Mouse (Mus musculus) heart, adult 2 months (tissue): ENCODE measurements around the gene Rpp25. TPM values are rescaled to one million over a fixed set of nuclear protein-coding genes. Genes with fewer than 3 reads are reported as not detected.

Source experiments
- DNase-seq, 2 experiments: peaks; one replicate each; pipeline ENCODE4 v3.0.0; 2021
- H3K27ac ChIP-seq: fragments of 200-600 bp; 2 replicates; pipeline ENCODE4 v1.8.1; 2022
- H3K27me3 ChIP-seq: fragments of 200-500 bp; 2 replicates; pipeline ENCODE4 v1.6.1; 2012; ENCODE audit warnings: mild to moderate bottlenecking, low read length, inconsistent platforms, mixed read lengths; ENCODE audit not compliant: control insufficient read depth, insufficient read depth
- H3K36me3 ChIP-seq: fragments of 200-500 bp; 2 replicates; pipeline ENCODE4 v1.6.1; 2012; ENCODE audit warnings: low read length, inconsistent platforms; ENCODE audit not compliant: control insufficient read depth, insufficient read depth
- H3K4me1 ChIP-seq: fragments of 200-500 bp; 2 replicates; pipeline ENCODE4 v1.6.1; 2011; ENCODE audit warnings: low read length; ENCODE audit not compliant: control insufficient read depth, insufficient read depth
- H3K4me3 ChIP-seq: fragments of 200-600 bp; 2 replicates; pipeline ENCODE4 v1.8.1; 2022
- H3K79me2 ChIP-seq: fragments of 200-500 bp; replicated peaks from 2 replicates; pipeline ENCODE4 v1.6.1; 2012; ENCODE audit warnings: mild to moderate bottlenecking, inconsistent platforms, low read length, moderate library complexity, mixed read lengths; ENCODE audit not compliant: control insufficient read depth, insufficient read depth
- H3K9ac ChIP-seq: fragments of 200-500 bp; 2 replicates; pipeline ENCODE4 v1.6.1; 2012; ENCODE audit warnings: low read depth, mild to moderate bottlenecking, control low read depth, inconsistent platforms, low read length, mixed read lengths
- CTCF ChIP-seq: fragments of 200-600 bp; IDR thresholded peaks from 2 replicates; pipeline ENCODE4 v1.8.1; 2022; ENCODE audit warnings: antibody characterized with exemption, mild to moderate bottlenecking, moderate library complexity
- EP300 ChIP-seq: fragments of 200-500 bp; IDR thresholded peaks from 2 replicates; pipeline ENCODE4 v1.6.1; 2011; ENCODE audit warnings: low read depth, low read length, control low read depth; ENCODE audit not compliant: insufficient read depth
- POLR2A ChIP-seq: fragments of 200-500 bp; IDR thresholded peaks from 2 replicates; pipeline ENCODE4 v1.6.1; 2011; ENCODE audit warnings: mild to moderate bottlenecking, low read depth, low read length, control low read depth; ENCODE audit not compliant: insufficient read depth
- WGBS: fragments of 180-500 bp; shearing (Covaris S2); methylation state at CpG from one replicate; pipeline ENCODE4 v1.1.7; 2018; 5-methylcytosine and 5-hydroxymethylcytosine counted together
- intact Hi-C: fragments of 180-260 bp; cut with DNase I; formaldehyde crosslinking; loops from one replicate; pipeline ENCODE4 v1.15.1; 2025
- polyA plus RNA-seq: library from polyadenylated mRNA; depleted of rRNA; stranded (reverse); fragments of >200 nt; gene quantifications from 2 replicates; pipeline ENCODE4 v1.2.3, GENCODE M21; 2012
- total RNA-seq, 2 experiments: library from RNA; stranded (reverse); gene quantifications; 2 replicates each; pipeline ENCODE4 v1.2.3; 2021

Rpp25 gene
- total and polyA plus RNA-seq, 3 experiments = 1.6 to 2.1 (median 1.6) TPM

- Histone ChIP-seq H3K79me2 (no peaks in the 10 kb centered on the region), H3K9ac (no peak overlapping the region), H3K4me3 (no peak overlapping the region), H3K36me3 (no peaks in the 10 kb centered on the region; the same call in 1 of the 2 replicates), H3K27me3 (no peaks in the 10 kb centered on the region), H3K4me1 (peaks cover 5% of the 10 kb centered on the region), H3K27ac (no peak overlapping the region)
- DNase-seq = no peak
- no peak for TF ChIP-seq EP300
- TF ChIP-seq CTCF = no peak
- peak; percentile 23; the same call in 1 of the 2 replicates for TF ChIP-seq POLR2A
- intact Hi-C loops = loop anchor here (2.0 to 5.0 kb wide), 3 partner anchors 15 to 108 kb away; partner anchors contain the start of gene Scamp2
- 87% methylated on average over 2 of the region's 2 CpGs for WGBS
Observed at GRCm38 (mm10) chr9:57539550-57539949, 35.7 kb downstream of the Rpp25 start.

GRCm38 (mm10) chr9:57541312-57541711, 37.5 kb downstream of the Rpp25 start:
- Histone ChIP-seq H3K9ac (no peak overlapping the region), H3K4me3 (no peak overlapping the region), H3K27ac (no peak overlapping the region), H3K36me3 (no peaks in the 10 kb centered on the region; the same call in 1 of the 2 replicates), H3K4me1 (peaks cover 5% of the 10 kb centered on the region), H3K79me2 (no peaks in the 10 kb centered on the region), H3K27me3 (no peaks in the 10 kb centered on the region)
- WGBS = 0% methylated on average over 1 of the region's 1 CpGs
- intact Hi-C loops = loop anchor here (1.0 to 5.0 kb wide), 4 partner anchors 48 to 221 kb away; partner anchors contain the start of gene Ulk3
- peak; percentile 41 to 47 for DNase-seq
- TF ChIP-seq POLR2A (0 out of 2 replicates have a peak, but pooled peaks have one; percentile 10), EP300 (no peak), CTCF (peak; percentile 93)

- intact Hi-C loops = loop anchor here (5.0 kb wide), 2 partner anchors 203 to 218 kb away; no protein-coding TSS in a partner anchor
- TF ChIP-seq POLR2A = no peak
- no peak for TF ChIP-seq EP300
- TF ChIP-seq CTCF = no peak
- Histone ChIP-seq H3K27ac (no peak overlapping the region), H3K4me1 (peaks cover 8% of the 10 kb centered on the region), H3K36me3 (no peaks in the 10 kb centered on the region), H3K79me2 (no peaks in the 10 kb centered on the region), H3K4me3 (no peak overlapping the region), H3K27me3 (no peaks in the 10 kb centered on the region), H3K9ac (no peak overlapping the region)
- WGBS = 42% methylated on average over 3 of the region's 3 CpGs
- DNase-seq = no peak
Observed at GRCm38 (mm10) chr9:57543951-57544350, 40.1 kb downstream of the Rpp25 start.

- intact Hi-C loops = no loop called here
- Histone ChIP-seq H3K27ac (peak overlapping the region; percentile 26; the same call in 1 of the 2 replicates), H3K27me3 (no peaks in the 10 kb centered on the region), H3K79me2 (no peaks in the 10 kb centered on the region; the same call in 1 of the 2 replicates), H3K4me3 (no peak overlapping the region), H3K4me1 (peaks cover 15% of the 10 kb centered on the region), H3K9ac (no peak overlapping the region), H3K36me3 (peaks cover 4% of the 10 kb centered on the region; the same call in 1 of the 2 replicates)
- TF ChIP-seq CTCF (no peak), POLR2A (peak; percentile 26; the same call in 1 of the 2 replicates), EP300 (peak; percentile 62; the same call in 1 of the 2 replicates)
- WGBS = 15% methylated on average over 5 of the region's 5 CpGs
- peak; percentile 60 to 81 for DNase-seq
Observed at GRCm38 (mm10) chr9:57547287-57547686, 43.5 kb downstream of the Rpp25 start.

GRCm38 (mm10) chr9:57547869-57548268, 44.0 kb downstream of the Rpp25 start:
- Histone ChIP-seq H3K4me3 (no peak overlapping the region), H3K27ac (peak overlapping the region; percentile 26; the same call in 1 of the 2 replicates), H3K4me1 (peaks cover 15% of the 10 kb centered on the region), H3K27me3 (no peaks in the 10 kb centered on the region), H3K79me2 (no peaks in the 10 kb centered on the region; the same call in 1 of the 2 replicates), H3K9ac (no peak overlapping the region), H3K36me3 (peaks cover 4% of the 10 kb centered on the region; the same call in 1 of the 2 replicates)
- TF ChIP-seq EP300 (no peak), CTCF (no peak), POLR2A (no peak)
- intact Hi-C loops = no loop called here
- 78% methylated on average over 11 of the region's 11 CpGs for WGBS
- DNase-seq = no peak

GRCm38 (mm10) chr9:57549186-57549585, 45.4 kb downstream of the Rpp25 start:
- TF ChIP-seq EP300 (no peak), CTCF (no peak), POLR2A (no peak)
- no peaks in the 10 kb centered on the region for H3K27me3 ChIP-seq
- DNase-seq = peak in 1 of 2 experiments; percentile 38
- 76% methylated on average over 4 of the region's 4 CpGs for WGBS
- H3K36me3 ChIP-seq = peaks cover 4% of the 10 kb centered on the region; the same call in 1 of the 2 replicates
- no peaks in the 10 kb centered on the region; the same call in 1 of the 2 replicates for H3K79me2 ChIP-seq
- H3K4me3 ChIP-seq = no peak overlapping the region
- no peak overlapping the region for H3K9ac ChIP-seq
- intact Hi-C loops = no loop called here
- H3K27ac ChIP-seq = peak overlapping the region; percentile 61
- peaks cover 15% of the 10 kb centered on the region for H3K4me1 ChIP-seq
